Mouse (Mus musculus) frontal cortex, adult (tissue): ENCODE measurements at regions not wholly inside any gene's neighbourhood (a gene's known extent, or its start where the extent isn't known, plus 50 kb on each side); places are given as distances from the start of the nearest gene placed in this dataset.

ENCODE experiments used
- ATAC-seq: cut with Nextera tagmentation; 2 replicates; pipeline ENCODE4 v1.9.2; 2017; ENCODE audit warnings: mild to moderate bottlenecking, moderate library complexity, mixed read lengths; ENCODE audit not compliant: low TSS enrichment

GRCm38 (mm10) chr2:15450092-15450831, 76.0 kb upstream of the Malrd1 start:
- ATAC-seq, result no peak

GRCm38 (mm10) chr2:15451759-15452158, 74.5 kb upstream of the Malrd1 start:
- ATAC-seq, result peak; percentile 92

- peak; percentile 87 for ATAC-seq
These were observed 56.9 kb upstream of the Malrd1 start for GRCm38 (mm10) chr2:15469399-15469798.
